Mouse (Mus musculus) B cell, adult (primary cell): ENCODE data around the gene Clec12b. TPM values are rescaled to one million over a fixed set of nuclear protein-coding genes. Genes with fewer than 3 reads are reported as not detected.

Experiments used
- total RNA-seq: library from RNA; stranded (reverse); gene quantifications from 4 replicates; pipeline ENCODE4 v1.2.4, GENCODE M21; 2023; ENCODE audit not compliant: inconsistent age

The Clec12b gene
- total RNA-seq, result not detected in 4 replicates

DNA sequence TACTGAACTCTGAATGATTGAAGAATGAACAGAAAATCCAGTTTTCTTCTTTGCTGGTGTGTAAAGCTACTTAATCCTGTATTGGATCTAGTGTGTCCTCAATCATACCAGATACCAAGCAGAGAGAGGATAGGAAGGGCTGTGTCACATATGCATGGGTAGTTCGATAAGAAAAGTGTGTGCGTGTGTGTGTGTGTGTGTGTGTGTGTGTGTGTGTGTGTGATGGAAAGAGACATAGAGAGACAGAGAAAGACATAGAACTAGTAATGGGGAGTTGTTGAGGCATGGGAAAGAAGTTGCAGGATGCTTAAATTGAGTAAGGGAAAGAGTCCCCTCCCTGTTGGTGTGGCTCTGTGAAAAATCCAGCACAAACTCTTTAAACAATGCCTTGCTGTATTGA, at the start of gene Clec12b:
TSS of gene Clec12b (minus strand) at position 101 of the 400 bp plus-strand sequence.

DNA sequence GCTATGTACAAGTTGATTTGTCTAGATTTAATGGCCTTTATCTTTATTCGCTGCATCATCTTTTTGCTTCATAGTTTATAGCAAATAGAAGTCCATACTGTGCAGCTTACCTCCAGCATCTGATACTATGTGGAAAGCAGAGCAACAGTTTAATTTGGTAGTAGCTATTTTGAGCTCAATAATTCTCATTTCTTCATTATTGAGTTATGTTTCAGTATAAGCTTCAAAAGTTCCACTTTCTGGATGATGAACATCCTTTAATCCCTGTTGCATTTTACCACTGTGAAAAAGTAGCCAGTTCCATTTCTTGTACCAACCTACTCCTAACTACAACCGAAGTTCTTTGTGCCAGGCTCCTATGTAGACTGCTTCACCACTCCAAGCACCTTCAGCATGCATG, 22.9 kb upstream of the Clec12b start, which contains the start of gene Clec9a:
TSS of gene Clec9a (plus strand) at position 301 of the 400 bp plus-strand sequence.

DNA sequence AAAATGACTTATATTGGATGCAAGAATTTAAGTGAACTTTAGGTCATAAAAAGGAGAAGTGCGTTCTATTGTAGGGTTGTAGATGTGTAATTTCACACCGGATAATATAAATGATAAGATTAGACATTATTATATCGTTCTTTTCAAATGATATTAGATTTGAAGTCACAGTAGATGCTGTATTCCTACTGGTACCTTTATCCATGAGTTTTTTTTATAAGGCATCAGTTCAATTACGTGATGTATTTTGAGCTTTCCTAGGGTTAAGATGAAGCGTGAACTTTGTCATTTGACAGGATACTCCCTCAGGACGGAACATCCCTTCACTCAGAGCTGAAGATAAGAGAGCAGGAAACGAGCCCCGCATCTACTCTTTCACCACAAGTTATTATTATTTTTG, 11.3 kb upstream of the Clec12b start, which contains the start of gene Clec1b:
TSS of gene Clec1b (plus strand) at position 301 of the 400 bp plus-strand sequence.

DNA sequence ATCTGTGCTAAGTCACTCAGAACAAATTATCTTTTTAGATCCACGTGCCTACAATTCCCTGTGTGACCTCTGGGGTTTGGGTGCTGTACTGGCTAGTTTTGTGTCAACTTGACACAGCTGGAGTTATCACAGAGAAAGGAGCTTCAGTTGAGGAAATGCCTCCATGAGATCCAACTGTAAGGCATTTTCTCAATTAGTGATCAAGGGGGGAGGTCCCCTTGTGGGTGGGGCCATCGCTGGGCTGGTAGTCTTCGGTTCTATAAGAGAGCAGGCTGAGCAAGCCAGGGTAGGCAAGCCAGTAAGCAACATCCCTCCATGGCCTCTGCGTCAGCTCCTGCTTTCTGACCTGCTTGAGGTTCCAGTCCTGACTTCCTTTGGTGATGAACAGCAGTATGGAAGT, 43.3 kb downstream of the Clec12b start, which contains the start of gene Clec12a:
TSS of gene Clec12a (plus strand) at position 301 of the 400 bp plus-strand sequence.

DNA sequence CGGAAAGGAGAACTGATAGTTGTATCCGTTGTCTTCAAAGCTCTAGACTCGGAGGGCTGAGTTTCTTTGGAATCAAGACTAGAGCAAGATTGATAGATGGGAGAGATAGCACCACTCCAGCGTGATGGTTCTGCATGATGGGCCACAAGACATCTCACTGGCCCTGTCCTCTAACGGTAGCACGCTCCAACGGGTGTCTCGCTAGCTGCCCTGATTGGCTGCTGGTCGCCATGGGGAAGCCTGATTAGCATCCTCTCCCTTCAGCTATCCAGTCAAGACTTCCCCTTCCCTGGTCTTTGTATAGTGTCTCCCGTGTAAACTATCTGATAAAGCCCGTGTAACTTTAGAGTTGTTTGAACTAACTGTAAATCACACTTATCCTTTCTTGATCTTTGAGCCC, 54.1 kb downstream of the Clec12b start, which contains the start of gene 4922502D21Rik:
TSS of gene 4922502D21Rik (minus strand) at position 187 of the 400 bp plus-strand sequence.

Other genes with a start within 250 kb of the Clec12b start
- 94.9 to 113 TPM (median 106 TPM) in 4 replicates for gene Clec2d, start 205.3 kb downstream of the Clec12b start, total RNA-seq
- 681 to 772 TPM (median 757 TPM) in 4 replicates for gene Cd69, start 110.4 kb downstream of the Clec12b start, total RNA-seq
- 0.55 TPM in 1 of 4 replicates, not detected in the others for gene 4922502D21Rik, start 54.1 kb downstream of the Clec12b start, total RNA-seq
- 3.9 to 7.7 TPM (median 6.0 TPM) in 4 replicates for gene Clec12a, start 43.2 kb downstream of the Clec12b start, total RNA-seq
- 0.16 TPM in 1 of 4 replicates, not detected in the others for gene Clec1b, start 11.4 kb upstream of the Clec12b start, total RNA-seq
- gene Clec9a, start 23.0 kb upstream of the Clec12b start, total RNA-seq, result 0.29 to 1.4 TPM (median 0.30 TPM) in 3 of 4 replicates, not detected in the other
- gene Clec1a, start 66.1 kb upstream of the Clec12b start, total RNA-seq, result not detected in 4 replicates
- not detected in 4 replicates for gene Olr1, start 121.3 kb upstream of the Clec12b start, total RNA-seq
- gene Tmem52b, start 126.7 kb upstream of the Clec12b start, total RNA-seq, result not detected in 4 replicates
- 13.7 to 15.0 TPM (median 14.4 TPM) in 4 replicates for gene Gabarapl1, start 147.3 kb upstream of the Clec12b start, total RNA-seq
- 0.45 to 1.9 TPM (median 0.99 TPM) in 3 of 4 replicates, not detected in the other for gene Klre1, start 192.0 kb upstream of the Clec12b start, total RNA-seq
- gene Klrd1, start 205.9 kb upstream of the Clec12b start, total RNA-seq, result 1.8 to 2.4 TPM (median 2.1 TPM) in 4 replicates
- 1.00 to 2.0 TPM (median 1.3 TPM) in 4 replicates for gene Klrk1, start 238.0 kb upstream of the Clec12b start, total RNA-seq